Mouse (Mus musculus) megakaryocyte, embryonic 14.5 days (primary cell): ENCODE results near the gene Slc22a20. TPM values are rescaled to one million over a fixed set of nuclear protein-coding genes. Genes with fewer than 3 reads are reported as not detected.
A peak's percentile ranks its signal among the peaks of the same experiment; 100 is the strongest.

ENCODE experiments used
- H3K27me3 ChIP-seq: replicated peaks from 2 replicates; pipeline ENCODE3; 2012; ENCODE audit warnings: inconsistent platforms
- H3K36me3 ChIP-seq: replicated peaks from 2 replicates; pipeline ENCODE3; 2012; ENCODE audit warnings: low read length, inconsistent platforms, mixed read lengths
- H3K4me1 ChIP-seq: 2 replicates; pipeline ENCODE4 v1.6.1; 2012; ENCODE audit warnings: inconsistent platforms
- H3K4me3 ChIP-seq: replicated peaks from 2 replicates; pipeline ENCODE3; 2012; ENCODE audit warnings: moderate library complexity, mild to moderate bottlenecking, inconsistent platforms
- H3K9me3 ChIP-seq: 2 replicates; pipeline ENCODE4 v1.6.1; 2012; ENCODE audit warnings: inconsistent platforms
- FLI1 ChIP-seq: IDR thresholded peaks from 2 replicates; pipeline ENCODE4 v1.6.1; 2012; ENCODE audit warnings: low read length, inconsistent platforms, mixed read lengths
- GATA1 ChIP-seq: IDR thresholded peaks from 3 replicates; pipeline ENCODE4 v1.6.1; 2012; ENCODE audit warnings: mixed read lengths, low read length, inconsistent platforms, borderline replicate concordance
- polyA plus RNA-seq: library from polyadenylated mRNA; stranded (reverse); fragments of >175 nt; gene quantifications from 2 replicates; pipeline ENCODE4 v1.2.3, GENCODE M21; 2012; ENCODE audit warnings: low replicate concordance; ENCODE audit not compliant: insufficient read depth

Slc22a20 gene
- polyA plus RNA-seq, 1 experiment: not detected

DNA sequence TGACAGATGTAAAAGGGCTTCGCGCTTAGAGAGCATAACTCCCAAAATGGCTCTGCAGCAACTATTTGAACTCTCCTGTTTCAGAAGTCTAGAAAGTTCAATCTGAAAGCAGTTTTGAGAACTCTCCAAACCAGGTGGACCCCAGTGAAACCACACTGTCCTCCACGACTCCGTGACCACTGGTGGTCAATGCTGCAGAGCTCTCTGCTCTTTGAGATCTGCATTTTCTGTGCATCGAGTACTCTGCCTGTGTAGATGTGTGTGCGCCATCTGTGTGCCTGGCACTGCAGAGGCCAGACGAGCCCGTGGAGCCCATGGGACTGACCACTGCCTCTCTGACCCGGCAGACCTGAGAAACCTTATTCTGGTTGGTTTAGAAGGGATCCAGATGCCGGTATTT, 31.0 kb downstream of the Slc22a20 start:
- Histone ChIP-seq H3K36me3 (peaks cover 95% of the 10 kb centered on the region), H3K4me3 (no peak overlapping the region), H3K4me1 (peaks cover 32% of the 10 kb centered on the region), H3K27me3 (no peaks in the 10 kb centered on the region), H3K9me3 (no peaks in the 10 kb centered on the region)
- TF ChIP-seq FLI1 (no peak), GATA1 (no peak)

DNA sequence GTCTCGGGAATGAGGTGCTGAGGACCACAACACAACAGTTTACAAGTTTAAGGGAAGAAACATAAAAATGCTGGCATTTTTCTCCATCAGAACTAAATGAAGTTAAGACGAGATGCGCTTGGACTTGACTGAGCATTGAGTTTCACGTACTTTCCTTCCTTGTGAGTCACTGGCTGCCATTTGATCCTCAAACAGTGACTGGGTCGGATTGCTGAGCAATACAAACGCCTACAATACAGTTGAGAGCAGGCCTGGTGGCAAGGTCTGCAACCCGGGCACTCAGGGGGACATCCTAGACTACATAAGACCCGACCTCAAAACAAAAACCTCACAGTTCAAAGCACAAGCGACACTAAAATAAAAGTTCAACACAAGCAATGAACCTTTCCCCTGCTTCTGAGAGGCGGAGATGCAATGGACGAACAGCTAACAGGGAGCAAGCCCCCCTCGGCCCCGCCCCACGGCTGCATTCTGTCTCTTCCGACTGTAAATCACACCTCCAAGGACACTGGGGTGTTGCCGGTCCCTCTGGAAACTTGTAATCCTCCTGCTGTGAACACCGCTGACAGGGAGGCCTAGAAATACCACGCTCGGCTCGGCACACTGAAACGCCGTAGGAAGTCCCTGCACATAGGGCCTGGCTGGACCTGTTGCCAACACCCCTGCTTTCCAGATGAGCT, 31.8 kb downstream of the Slc22a20 start:
- TF ChIP-seq GATA1 (no peak), FLI1 (no peak)
- H3K4me3 ChIP-seq: no peak overlapping the region
- peaks cover 33% of the 10 kb centered on the region for H3K4me1 ChIP-seq
- no peaks in the 10 kb centered on the region for H3K9me3 ChIP-seq
- no peaks in the 10 kb centered on the region for H3K27me3 ChIP-seq
- H3K36me3 ChIP-seq: peaks cover 98% of the 10 kb centered on the region

DNA sequence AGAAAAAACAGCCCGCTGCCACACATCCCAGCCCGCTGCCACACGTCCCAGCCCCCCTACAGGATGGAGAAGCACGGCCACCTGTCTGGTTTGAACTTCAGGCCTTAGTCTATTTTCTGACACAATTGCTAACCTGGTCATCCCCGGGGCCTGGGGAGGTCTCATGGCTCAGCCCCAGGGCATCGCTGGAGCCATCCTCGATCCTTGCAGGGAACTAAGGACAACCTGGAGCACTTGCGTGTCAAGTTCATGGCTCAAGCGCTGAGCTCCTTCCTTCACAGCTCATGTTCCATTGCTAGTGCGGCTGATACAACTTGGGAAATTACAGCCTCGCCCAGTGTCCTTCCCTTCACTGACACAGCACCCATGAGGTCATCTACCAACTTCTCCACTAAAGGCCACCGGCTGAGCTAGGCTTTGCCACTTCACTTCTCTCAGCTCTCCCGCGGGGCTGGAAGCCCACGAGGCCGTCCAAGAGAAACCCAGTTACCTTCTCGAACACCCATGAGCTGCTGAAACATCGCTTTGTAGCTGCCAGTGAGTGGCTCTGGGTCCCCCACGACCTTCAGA, 32.7 kb downstream of the Slc22a20 start:
- H3K27me3 ChIP-seq: no peaks in the 10 kb centered on the region
- H3K9me3 ChIP-seq: no peaks in the 10 kb centered on the region
- H3K4me1 ChIP-seq: peaks cover 33% of the 10 kb centered on the region
- H3K36me3 ChIP-seq: peaks cover 98% of the 10 kb centered on the region
- no peak overlapping the region for H3K4me3 ChIP-seq
- TF ChIP-seq FLI1 (no peak), GATA1 (no peak)

DNA sequence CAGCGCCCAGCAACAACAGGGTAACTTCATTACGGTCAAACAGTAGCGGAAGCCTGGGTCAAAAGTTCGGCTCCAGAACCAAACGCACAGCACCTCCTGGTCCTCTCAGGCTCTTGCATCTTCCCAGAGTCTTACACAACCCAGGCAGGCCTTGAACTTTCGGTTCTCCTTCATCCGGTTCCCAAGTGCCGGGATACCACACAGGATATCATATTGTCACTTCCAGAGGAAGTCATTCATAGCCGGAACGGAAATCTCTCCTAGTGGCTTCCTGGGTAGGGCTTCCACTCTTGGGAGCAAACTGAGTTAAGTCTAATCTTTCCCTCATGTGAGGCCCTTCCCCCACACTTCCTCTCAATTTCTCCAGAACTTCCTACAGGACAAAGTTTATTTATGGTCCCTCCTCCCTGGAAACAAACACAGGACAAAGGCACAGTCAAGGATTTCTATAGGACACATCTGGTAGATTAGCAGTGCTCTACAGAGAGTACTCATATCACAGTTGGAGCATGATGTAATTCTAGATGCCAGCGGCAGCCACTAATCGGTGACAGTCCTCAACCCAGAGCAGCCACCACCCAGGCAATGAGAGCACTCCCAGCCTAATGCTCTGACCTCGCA, 33.8 kb downstream of the Slc22a20 start:
- Histone ChIP-seq H3K36me3 (peaks cover 98% of the 10 kb centered on the region), H3K27me3 (no peaks in the 10 kb centered on the region), H3K4me3 (no peak overlapping the region), H3K4me1 (peaks cover 33% of the 10 kb centered on the region), H3K9me3 (no peaks in the 10 kb centered on the region)
- TF ChIP-seq GATA1: no peak
- no peak for TF ChIP-seq FLI1

DNA sequence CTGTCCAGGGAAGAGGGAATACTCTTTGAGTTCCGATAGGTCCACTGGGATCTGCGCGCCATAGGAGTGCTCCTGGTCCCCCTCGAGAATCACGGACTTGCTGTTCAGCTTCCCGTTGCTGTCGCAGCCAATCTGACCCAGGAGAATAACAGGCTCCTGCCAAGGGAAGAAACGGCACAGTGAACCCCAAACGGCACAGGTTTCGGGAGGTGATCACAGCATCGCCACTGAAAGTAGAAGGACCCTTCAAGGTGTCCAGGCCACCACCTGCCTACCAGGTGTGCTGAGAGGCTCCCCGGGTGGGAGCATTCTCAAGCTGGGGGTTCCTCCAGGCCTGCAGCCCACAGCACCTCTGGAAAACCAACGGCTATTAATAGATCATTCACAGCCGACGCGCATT, 34.3 kb downstream of the Slc22a20 start:
- Histone ChIP-seq H3K9me3 (no peaks in the 10 kb centered on the region), H3K4me3 (no peak overlapping the region), H3K36me3 (peaks cover 95% of the 10 kb centered on the region), H3K27me3 (no peaks in the 10 kb centered on the region), H3K4me1 (peaks cover 33% of the 10 kb centered on the region)
- no peak for TF ChIP-seq GATA1
- no peak for TF ChIP-seq FLI1

DNA sequence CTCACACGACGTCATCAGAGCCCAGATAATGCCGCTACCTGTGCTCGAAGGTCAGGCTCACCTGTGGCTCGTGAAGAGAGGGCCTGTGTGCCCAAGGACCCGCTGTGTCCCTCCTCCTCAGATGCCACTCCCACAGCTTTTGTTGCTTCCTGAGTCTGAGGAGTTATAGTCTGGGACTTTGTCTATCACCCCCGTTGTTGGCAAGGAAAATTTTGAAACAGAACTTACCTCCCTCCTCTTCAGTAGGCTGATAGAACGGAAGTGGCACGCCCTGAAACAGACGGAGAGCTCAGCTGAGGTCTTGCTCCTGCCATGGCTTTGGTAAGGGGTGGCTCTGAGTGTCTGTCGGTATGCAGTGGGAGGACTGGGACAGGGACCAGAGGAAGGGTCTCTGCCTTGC, 35.7 kb downstream of the Slc22a20 start:
- no peak overlapping the region for H3K4me3 ChIP-seq
- TF ChIP-seq FLI1 (no peak), GATA1 (no peak)
- H3K9me3 ChIP-seq: no peaks in the 10 kb centered on the region
- no peaks in the 10 kb centered on the region for H3K27me3 ChIP-seq
- peaks cover 97% of the 10 kb centered on the region for H3K36me3 ChIP-seq
- peaks cover 38% of the 10 kb centered on the region for H3K4me1 ChIP-seq

DNA sequence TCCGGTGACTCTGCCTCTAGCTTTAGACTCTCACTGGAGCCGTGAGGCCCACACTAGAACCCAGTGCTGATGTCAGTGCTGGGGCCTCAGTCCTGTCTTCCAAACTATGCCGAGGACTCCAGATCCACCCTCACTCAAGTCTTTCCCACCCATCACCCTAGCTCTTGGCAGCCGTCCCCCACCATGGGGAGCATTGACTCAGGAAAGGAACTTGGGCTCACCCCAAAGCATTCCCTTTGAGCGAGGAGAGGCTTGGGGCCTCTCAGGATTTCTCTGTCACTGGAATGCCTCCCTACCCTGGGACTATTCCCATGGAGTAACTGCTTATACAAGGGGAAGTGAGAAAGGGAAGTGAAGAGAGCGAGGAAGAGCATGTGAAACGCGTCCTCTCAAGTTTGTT, 40.1 kb downstream of the Slc22a20 start:
- Histone ChIP-seq H3K4me1 (peaks cover 46% of the 10 kb centered on the region), H3K9me3 (no peaks in the 10 kb centered on the region), H3K4me3 (no peak overlapping the region), H3K27me3 (no peaks in the 10 kb centered on the region), H3K36me3 (peaks cover 96% of the 10 kb centered on the region)
- no peak for TF ChIP-seq GATA1
- no peak for TF ChIP-seq FLI1

DNA sequence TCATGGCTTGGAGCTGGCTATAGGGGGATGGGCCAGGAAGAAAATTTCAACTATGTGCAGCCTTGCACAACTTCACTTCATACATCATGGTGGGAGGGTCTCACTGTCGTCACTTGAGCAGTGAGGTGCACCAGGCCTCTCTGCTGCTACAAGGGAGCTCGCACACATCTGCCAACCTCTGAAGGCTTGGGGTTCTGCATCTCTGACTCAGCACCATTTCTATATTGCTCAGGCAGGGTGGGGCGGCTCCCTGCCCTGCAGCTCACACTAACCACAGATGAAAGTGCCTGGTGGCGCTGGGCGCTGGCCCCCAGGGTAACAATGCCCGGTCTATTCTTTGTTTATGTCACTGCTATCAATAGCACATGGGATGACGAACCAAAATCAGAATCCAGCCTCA, 40.9 kb downstream of the Slc22a20 start:
- Histone ChIP-seq H3K27me3 (no peaks in the 10 kb centered on the region), H3K9me3 (no peaks in the 10 kb centered on the region), H3K4me3 (peak overlapping the region; percentile 48), H3K4me1 (peaks cover 49% of the 10 kb centered on the region), H3K36me3 (peaks cover 96% of the 10 kb centered on the region)
- no peak for TF ChIP-seq FLI1
- no peak for TF ChIP-seq GATA1

DNA sequence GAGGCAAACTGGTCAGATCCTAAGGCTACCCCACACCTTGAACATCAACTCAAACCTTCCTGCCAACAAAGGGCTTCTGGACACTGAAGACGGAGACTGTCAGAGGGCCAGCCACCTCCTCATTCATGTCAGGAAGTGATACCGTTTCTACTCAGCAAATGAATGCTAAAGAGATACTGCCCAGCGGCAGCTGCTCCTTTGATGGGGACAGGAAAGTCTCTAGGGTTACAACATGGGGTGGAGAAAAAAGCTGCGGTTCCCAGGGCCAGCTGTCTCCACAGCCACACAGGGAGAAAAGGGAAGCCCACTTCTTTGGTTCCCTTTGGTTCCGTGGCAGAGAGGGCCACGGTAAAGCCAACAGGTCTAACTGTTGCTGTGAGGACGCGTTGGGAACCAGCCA, 41.8 kb downstream of the Slc22a20 start:
- no peaks in the 10 kb centered on the region for H3K9me3 ChIP-seq
- H3K4me3 ChIP-seq: peak overlapping the region; percentile 46
- TF ChIP-seq GATA1 (no peak), FLI1 (no peak)
- H3K4me1 ChIP-seq: peaks cover 56% of the 10 kb centered on the region
- H3K36me3 ChIP-seq: peaks cover 96% of the 10 kb centered on the region
- no peaks in the 10 kb centered on the region for H3K27me3 ChIP-seq

DNA sequence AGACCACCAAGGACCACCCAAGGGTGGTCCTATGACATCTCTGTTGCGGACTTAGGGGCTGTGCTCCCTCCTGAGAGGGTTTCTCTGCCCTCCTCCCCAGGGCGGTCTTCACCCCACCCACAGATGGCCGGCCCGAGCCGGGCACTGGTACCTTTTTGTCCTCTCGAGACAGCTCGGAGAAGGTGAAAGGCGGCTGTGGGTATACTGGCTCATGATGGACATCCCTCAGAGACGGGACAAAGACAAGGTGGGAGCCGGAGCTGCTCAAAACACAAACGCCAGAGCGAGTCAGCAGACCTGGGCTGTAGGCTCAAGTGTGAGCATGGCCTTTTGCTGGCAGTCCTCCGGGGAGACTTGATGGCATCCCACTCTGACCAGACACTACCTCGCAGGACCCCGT, 42.5 kb downstream of the Slc22a20 start:
- Histone ChIP-seq H3K27me3 (no peaks in the 10 kb centered on the region), H3K9me3 (no peaks in the 10 kb centered on the region), H3K4me3 (no peak overlapping the region), H3K4me1 (peaks cover 64% of the 10 kb centered on the region), H3K36me3 (peaks cover 89% of the 10 kb centered on the region)
- TF ChIP-seq FLI1: no peak
- no peak for TF ChIP-seq GATA1

DNA sequence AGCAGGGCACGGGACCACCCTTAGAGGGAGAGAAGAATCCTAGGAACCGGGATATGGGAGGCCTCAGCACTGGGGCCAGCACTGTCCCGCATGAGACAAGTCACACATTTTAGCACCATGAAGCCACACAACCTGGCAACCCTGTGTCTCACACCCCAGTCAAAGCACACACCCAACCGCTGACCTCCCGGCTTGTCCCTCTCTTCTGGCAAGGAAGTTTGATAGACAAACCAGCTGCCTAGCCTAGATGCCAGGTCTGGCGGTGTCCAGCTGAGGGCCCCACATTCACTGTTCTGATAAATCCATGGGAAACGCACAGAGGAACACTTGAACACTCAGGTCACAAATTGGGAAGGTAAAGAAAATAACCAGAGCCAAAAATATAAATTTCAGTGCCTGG, 43.4 kb downstream of the Slc22a20 start:
- H3K4me1 ChIP-seq: peaks cover 72% of the 10 kb centered on the region
- no peak overlapping the region for H3K4me3 ChIP-seq
- TF ChIP-seq GATA1 (no peak), FLI1 (no peak)
- H3K27me3 ChIP-seq: no peaks in the 10 kb centered on the region
- H3K36me3 ChIP-seq: peaks cover 81% of the 10 kb centered on the region
- no peaks in the 10 kb centered on the region for H3K9me3 ChIP-seq
